Mouse (Mus musculus): ENCODE measurements at regions not wholly inside any gene's neighbourhood (a gene's known extent, or its start where the extent isn't known, plus 50 kb on each side); places are given as distances from the start of the nearest gene placed in this dataset.

GRCm38 (mm10) chr10:97064546-97064945, 414.9 kb upstream of the Dcn start:
- no peak for DNase-seq (ENCODE audit: low read depth)

- DNase-seq (ENCODE audit: low read depth) = no peak
Observed at GRCm38 (mm10) chr10:97078022-97078473, 401.4 kb upstream of the Dcn start.

GRCm38 (mm10) chr10:97079575-97079974, 399.8 kb upstream of the Dcn start:
- no peak for DNase-seq (ENCODE audit: low read depth)

- DNase-seq (ENCODE audit: low read depth) = no peak
Observed at GRCm38 (mm10) chr10:97087286-97087685, 392.1 kb upstream of the Dcn start.

GRCm38 (mm10) chr10:97090254-97090653, 389.2 kb upstream of the Dcn start:
- no peak for DNase-seq (ENCODE audit: low read depth)

- no peak for DNase-seq (ENCODE audit: low read depth)
Observed at GRCm38 (mm10) chr10:97093886-97094285, 385.5 kb upstream of the Dcn start.

- DNase-seq (ENCODE audit: low read depth) = no peak
Observed at GRCm38 (mm10) chr10:97114501-97114900, 364.9 kb upstream of the Dcn start.

GRCm38 (mm10) chr10:97122693-97123092, 356.7 kb upstream of the Dcn start:
- no peak for DNase-seq (ENCODE audit: low read depth)

- DNase-seq (ENCODE audit: low read depth) = no peak
Observed at GRCm38 (mm10) chr10:97141561-97141960, 337.8 kb upstream of the Dcn start.

- DNase-seq (ENCODE audit: low read depth) = no peak
Observed at GRCm38 (mm10) chr10:97158561-97159395, 320.6 kb upstream of the Dcn start.

- DNase-seq (ENCODE audit: low read depth) = no peak
Observed at GRCm38 (mm10) chr10:97159396-97159760, 320.0 kb upstream of the Dcn start.

GRCm38 (mm10) chr10:97159831-97160575, 319.4 kb upstream of the Dcn start:
- DNase-seq (ENCODE audit: low read depth) = peak; percentile 68

GRCm38 (mm10) chr10:97160892-97161291, 318.5 kb upstream of the Dcn start:
- peak; percentile 7 for DNase-seq (ENCODE audit: low read depth)

- no peak for DNase-seq (ENCODE audit: low read depth)
Observed at GRCm38 (mm10) chr10:97178468-97178867, 300.9 kb upstream of the Dcn start.

- no peak for DNase-seq (ENCODE audit: low read depth)
Observed at GRCm38 (mm10) chr10:97189696-97190095, 289.7 kb upstream of the Dcn start.

- no peak for DNase-seq (ENCODE audit: low read depth)
Observed at GRCm38 (mm10) chr10:97211238-97211695, 268.1 kb upstream of the Dcn start.

GRCm38 (mm10) chr10:97211785-97212398, 267.5 kb upstream of the Dcn start:
- DNase-seq (ENCODE audit: low read depth) = no peak

GRCm38 (mm10) chr10:97219474-97219873, 259.9 kb upstream of the Dcn start:
- no peak for DNase-seq (ENCODE audit: low read depth)

- DNase-seq (ENCODE audit: low read depth) = no peak
Observed at GRCm38 (mm10) chr10:97220431-97220830, 259.0 kb upstream of the Dcn start.

- no peak for DNase-seq (ENCODE audit: low read depth)
Observed at GRCm38 (mm10) chr10:97235631-97236030, 243.8 kb upstream of the Dcn start.

- no peak for DNase-seq (ENCODE audit: low read depth)
Observed at GRCm38 (mm10) chr10:97241476-97241875, 237.9 kb upstream of the Dcn start.

GRCm38 (mm10) chr10:97245674-97246073, 233.7 kb upstream of the Dcn start:
- no peak for DNase-seq (ENCODE audit: low read depth)

- DNase-seq (ENCODE audit: low read depth) = no peak
Observed at GRCm38 (mm10) chr10:97248522-97248921, 230.9 kb upstream of the Dcn start.

Data from induced T-regulatory cell, adult 2 months (primary cell).